Mouse (Mus musculus) effector memory CD4-positive, alpha-beta T cell, adult 7 months (primary cell): ENCODE results near the gene Zp3. TPM values are rescaled to one million over a fixed set of nuclear protein-coding genes. Genes with fewer than 3 reads are reported as not detected.

Source experiments
- polyA plus RNA-seq: library from polyadenylated mRNA; unstranded; fragments of 100-300 nt; shearing (Covaris generic); gene quantifications from one replicate; pipeline ENCODE4 v1.2.1, GENCODE M21; 2017

Gene Zp3
- not detected for polyA plus RNA-seq

GRCm38 (mm10) chr5:135979904-135980303 is at the start of gene Zp3:
Zp3 (plus strand) TSS chr5:135980099.

DNA sequence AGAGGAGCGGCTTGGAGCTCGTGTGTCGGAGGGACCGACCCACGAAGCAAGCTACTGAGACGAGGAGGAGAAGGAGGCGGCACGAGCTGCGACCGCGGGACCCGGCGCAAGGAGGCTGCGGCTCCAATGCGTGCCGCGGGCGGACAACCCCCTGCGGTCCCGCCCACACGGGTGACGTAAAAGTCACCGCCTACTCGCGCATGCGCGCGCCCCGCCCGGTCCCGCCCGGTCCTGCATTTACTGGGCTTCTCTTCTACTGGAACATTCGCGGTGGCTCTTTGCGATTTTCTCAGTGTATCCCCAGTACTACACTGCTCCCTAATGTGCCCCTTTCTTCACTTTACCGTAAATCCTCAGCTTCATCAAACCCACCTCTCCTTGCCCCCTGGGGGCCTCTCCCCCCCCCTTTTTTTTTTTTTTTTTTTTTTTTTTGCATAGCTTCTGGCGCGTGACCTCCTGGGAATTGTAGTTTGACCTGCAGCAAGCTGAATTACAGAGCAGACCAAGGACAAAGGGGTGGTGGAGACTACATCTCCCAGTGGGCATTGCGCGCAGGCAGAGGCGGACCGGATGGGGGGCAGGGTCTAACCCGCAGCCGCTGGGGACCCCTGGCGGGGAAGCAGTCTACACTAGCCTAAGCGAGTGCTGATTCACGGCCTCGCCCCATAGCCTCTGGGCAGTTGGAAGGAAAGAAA is 45.3 kb upstream of the Zp3 start, which contains the start of gene Ywhag:
TSS of gene Ywhag (minus strand) at position 136 of the 695 bp plus-strand sequence.

GRCm38 (mm10) chr5:135974365-135974764 is 5.5 kb upstream of the Zp3 start, which contains the start of gene Ssc4d:
Ssc4d (minus strand) TSS chr5:135974531.

GRCm38 (mm10) chr5:135994725-135995687 is 15.1 kb downstream of the Zp3 start, which contains the start of gene Dtx2:
Dtx2 (plus strand) TSS chr5:135994800.

Other genes starting within 250 kb of the Zp3 start
- 45.2 TPM for gene Tmem120a, start 235.7 kb upstream of the Zp3 start, polyA plus RNA-seq
- gene Styxl1, start 201.7 kb upstream of the Zp3 start, polyA plus RNA-seq, result 0.78 TPM
- gene Mdh2, start 201.6 kb upstream of the Zp3 start, polyA plus RNA-seq, result 362 TPM
- gene Srrm3, start 173.2 kb upstream of the Zp3 start, polyA plus RNA-seq, result 0.49 TPM
- 6.1 TPM for gene Hspb1, start 92.2 kb upstream of the Zp3 start, polyA plus RNA-seq
- gene Ywhag, start 45.5 kb upstream of the Zp3 start, polyA plus RNA-seq, result 66.7 TPM
- gene Ssc4d, start 5.6 kb upstream of the Zp3 start, polyA plus RNA-seq, result not detected
- gene Dtx2, start 14.7 kb downstream of the Zp3 start, polyA plus RNA-seq, result 22.5 TPM
- gene Upk3b, start 58.4 kb downstream of the Zp3 start, polyA plus RNA-seq, result 0.11 TPM
- not detected for gene Upk3bl, start 74.4 kb downstream of the Zp3 start, polyA plus RNA-seq
- 4.3 TPM for gene Rasa4, start 103.8 kb downstream of the Zp3 start, polyA plus RNA-seq
- gene Polr2j, start 136.5 kb downstream of the Zp3 start, polyA plus RNA-seq, result 59.6 TPM
- gene Lrwd1, start 156.0 kb downstream of the Zp3 start, polyA plus RNA-seq, result 40.3 TPM
- 55.2 TPM for gene Alkbh4, start 156.0 kb downstream of the Zp3 start, polyA plus RNA-seq
- gene Orai2, start 190.6 kb downstream of the Zp3 start, polyA plus RNA-seq, result 93.7 TPM
- gene Prkrip1, start 218.9 kb downstream of the Zp3 start, polyA plus RNA-seq, result 45.3 TPM